Mouse (Mus musculus) right cerebral cortex, adult 2 months (tissue): ENCODE measurements at regions not wholly inside any gene's neighbourhood (a gene's known extent, or its start where the extent isn't known, plus 50 kb on each side); places are given as distances from the start of the nearest gene placed in this dataset.

Source experiments
- DNase-seq, 2 experiments: peaks; one replicate each; pipeline ENCODE4 v3.0.0; 2021 to 2022; ENCODE audit warnings: low spot score in 2 of 2

- no peak for DNase-seq
Measured at GRCm38 (mm10) chr12:11981743-11982142, 280.2 kb upstream of the Fam49a start.

GRCm38 (mm10) chr12:11993513-11993912, 268.4 kb upstream of the Fam49a start:
- no peak for DNase-seq

- DNase-seq, result no peak
Measured at GRCm38 (mm10) chr12:11999199-11999598, 262.7 kb upstream of the Fam49a start.

- no peak for DNase-seq
Measured at GRCm38 (mm10) chr12:12002414-12002813, 259.5 kb upstream of the Fam49a start.

GRCm38 (mm10) chr12:12010592-12010991, 251.3 kb upstream of the Fam49a start:
- no peak for DNase-seq

GRCm38 (mm10) chr12:12023819-12024470, 238.0 kb upstream of the Fam49a start:
- DNase-seq, result peak; percentile 28 to 45

GRCm38 (mm10) chr12:12030039-12030550, 231.8 kb upstream of the Fam49a start:
- no peak for DNase-seq

GRCm38 (mm10) chr12:12034521-12034920, 227.4 kb upstream of the Fam49a start:
- DNase-seq, result no peak

- no peak for DNase-seq
Measured at GRCm38 (mm10) chr12:12039217-12039616, 222.7 kb upstream of the Fam49a start.

GRCm38 (mm10) chr12:12062215-12062614, 199.7 kb upstream of the Fam49a start:
- DNase-seq, result no peak

- peak; percentile 20 to 33 for DNase-seq
Measured at GRCm38 (mm10) chr12:12063910-12064309, 198.0 kb upstream of the Fam49a start.

GRCm38 (mm10) chr12:12064395-12064794, 197.5 kb upstream of the Fam49a start:
- peak; percentile 20 to 26 for DNase-seq

GRCm38 (mm10) chr12:12088338-12088737, 173.6 kb upstream of the Fam49a start:
- DNase-seq, result no peak
